Mouse (Mus musculus) embryonic facial prominence, embryonic 12.5 days (tissue): Measurements from ENCODE around the gene Myo1b. TPM values are rescaled to one million over a fixed set of nuclear protein-coding genes. Genes with fewer than 3 reads are reported as not detected.
A peak's percentile ranks its signal among the peaks of the same experiment; 100 is the strongest.

Experiments
- ATAC-seq: fragments of 200-750 bp; cut with Nextera tagmentation; 2 replicates; pipeline ENCODE4 v1.8.0; 2017; ENCODE audit not compliant: insufficient number of reproducible peaks, insufficient read depth, low FRiP score, low TSS enrichment
- H3K27ac ChIP-seq: fragments of 300-500 bp; sonication (generic); 2 replicates; pipeline ENCODE4 v1.5.1; 2016; ENCODE audit warnings: mild to moderate bottlenecking
- H3K27me3 ChIP-seq: fragments of 300-500 bp; sonication (generic); 2 replicates; pipeline ENCODE4 v1.6.1; 2016; ENCODE audit warnings: mild to moderate bottlenecking, moderate library complexity
- H3K36me3 ChIP-seq: fragments of 300-500 bp; sonication (generic); 2 replicates; pipeline ENCODE4 v1.6.1; 2016; ENCODE audit warnings: mild to moderate bottlenecking
- H3K4me1 ChIP-seq: fragments of 300-500 bp; sonication (generic); 2 replicates; pipeline ENCODE4 v1.6.1; 2016
- H3K4me2 ChIP-seq: fragments of 300-500 bp; sonication (generic); replicated peaks from 2 replicates; pipeline ENCODE4 v1.6.1; 2016; ENCODE audit warnings: mild to moderate bottlenecking, moderate library complexity
- H3K4me3 ChIP-seq: fragments of 300-500 bp; sonication (generic); 2 replicates; pipeline ENCODE4 v1.5.1; 2016; ENCODE audit warnings: mild to moderate bottlenecking
- H3K9ac ChIP-seq: fragments of 300-500 bp; sonication (generic); 2 replicates; pipeline ENCODE4 v1.6.1; 2016; ENCODE audit warnings: mild to moderate bottlenecking, moderate library complexity
- H3K9me3 ChIP-seq: fragments of 300-500 bp; sonication (generic); 2 replicates; pipeline ENCODE4 v1.6.1; 2016; ENCODE audit warnings: mild to moderate bottlenecking, moderate library complexity
- WGBS: fragments of 180-500 bp; shearing (Covaris S2); methylation state at CpG from one replicate; pipeline ENCODE4 v1.1.7; 2016; 5-methylcytosine and 5-hydroxymethylcytosine counted together
- polyA plus RNA-seq: library from polyadenylated mRNA; unstranded; fragments of >200 nt; fragmentation: Nextera tagmentation; extraction: Ambion mirVana; gene quantifications from 2 replicates; pipeline ENCODE4 v1.2.1, GENCODE M21; 2016

Myo1b gene
- 100 and 110 TPM in 2 replicates for polyA plus RNA-seq

GRCm38 (mm10) chr1:51915576-51916156 lies at the start of gene Myo1b:
Myo1b (minus strand) TSS chr1:51916071.
- peak within 1 kb of the TSS; percentile 59 for H3K4me2 ChIP-seq
- H3K36me3 ChIP-seq: 0 out of 2 replicates have a peak, but pooled peaks cover 3% of the 10 kb centered on the region
- peak within 1 kb of the TSS; percentile 83 for H3K4me3 ChIP-seq
- H3K4me1 ChIP-seq: peaks cover 25% of the 10 kb centered on the region
- peak within 1 kb of the TSS; percentile 94 for H3K9ac ChIP-seq
- WGBS: under 1% methylated on average over 62 of the region's 79 CpGs
- peak; percentile 73 for ATAC-seq
- peak within 1 kb of the TSS; percentile 93 for H3K27ac ChIP-seq
- H3K27me3 ChIP-seq: no peaks in the 10 kb centered on the region
- no peaks in the 10 kb centered on the region for H3K9me3 ChIP-seq

- Histone ChIP-seq H3K9ac (no peak overlapping the region), H3K4me1 (no peaks in the 10 kb centered on the region), H3K9me3 (no peaks in the 10 kb centered on the region), H3K4me3 (no peak overlapping the region), H3K27ac (no peak overlapping the region), H3K27me3 (no peaks in the 10 kb centered on the region), H3K4me2 (no peak overlapping the region), H3K36me3 (no peaks in the 10 kb centered on the region)
- no peak for ATAC-seq
- WGBS: 90% methylated on average over 2 of the region's 2 CpGs
These were observed 48.8 kb upstream of the Myo1b start for GRCm38 (mm10) chr1:51964647-51965046.

GRCm38 (mm10) chr1:51947116-51947515 lies 31.2 kb upstream of the Myo1b start:
- H3K36me3 ChIP-seq: no peaks in the 10 kb centered on the region
- H3K9ac ChIP-seq: no peak overlapping the region
- no peak overlapping the region for H3K4me3 ChIP-seq
- H3K27ac ChIP-seq: no peak overlapping the region
- WGBS: 84% methylated on average over 4 of the region's 4 CpGs
- H3K27me3 ChIP-seq: no peaks in the 10 kb centered on the region
- ATAC-seq: no peak
- no peaks in the 10 kb centered on the region for H3K4me1 ChIP-seq
- no peaks in the 10 kb centered on the region for H3K9me3 ChIP-seq
- H3K4me2 ChIP-seq: no peak overlapping the region

- no peaks in the 10 kb centered on the region for H3K36me3 ChIP-seq
- H3K4me2 ChIP-seq: no peak overlapping the region
- ATAC-seq: no peak
- no peaks in the 10 kb centered on the region for H3K9me3 ChIP-seq
- H3K4me3 ChIP-seq: no peak overlapping the region
- no peak overlapping the region for H3K27ac ChIP-seq
- no peaks in the 10 kb centered on the region for H3K4me1 ChIP-seq
- H3K27me3 ChIP-seq: no peaks in the 10 kb centered on the region
- H3K9ac ChIP-seq: no peak overlapping the region
- 41% methylated on average over 5 of the region's 5 CpGs for WGBS
These were observed 28.9 kb upstream of the Myo1b start for GRCm38 (mm10) chr1:51944755-51945154.

GRCm38 (mm10) chr1:51938357-51938756 lies 22.5 kb upstream of the Myo1b start:
- ATAC-seq: no peak
- no peaks in the 10 kb centered on the region for H3K27me3 ChIP-seq

GRCm38 (mm10) chr1:51935006-51935405 lies 19.1 kb upstream of the Myo1b start:
- Histone ChIP-seq H3K36me3 (no peaks in the 10 kb centered on the region), H3K9me3 (no peaks in the 10 kb centered on the region), H3K4me3 (no peak overlapping the region), H3K27ac (no peak overlapping the region), H3K9ac (no peak overlapping the region), H3K4me1 (no peaks in the 10 kb centered on the region), H3K4me2 (no peak overlapping the region), H3K27me3 (no peaks in the 10 kb centered on the region)
- 38% methylated on average over 2 of the region's 2 CpGs for WGBS
- ATAC-seq: no peak

More at GRCm38 (mm10) chr1:51938357-51938756, 22.5 kb upstream of the Myo1b start:
- H3K27ac ChIP-seq: no peak overlapping the region
- no peaks in the 10 kb centered on the region for H3K36me3 ChIP-seq
- no peak overlapping the region for H3K4me2 ChIP-seq
- 86% methylated on average over 7 of the region's 7 CpGs for WGBS
- H3K4me1 ChIP-seq: no peaks in the 10 kb centered on the region
- H3K9ac ChIP-seq: no peak overlapping the region
- H3K4me3 ChIP-seq: no peak overlapping the region
- no peaks in the 10 kb centered on the region for H3K9me3 ChIP-seq

GRCm38 (mm10) chr1:51934176-51934924 lies 18.5 kb upstream of the Myo1b start:
- ATAC-seq: no peak
- Histone ChIP-seq H3K9ac (no peak overlapping the region), H3K27ac (no peak overlapping the region), H3K4me2 (no peak overlapping the region), H3K4me3 (no peak overlapping the region), H3K27me3 (no peaks in the 10 kb centered on the region), H3K9me3 (no peaks in the 10 kb centered on the region), H3K36me3 (no peaks in the 10 kb centered on the region), H3K4me1 (no peaks in the 10 kb centered on the region)
- 76% methylated on average over 11 of the region's 11 CpGs for WGBS

- ATAC-seq: no peak
- Histone ChIP-seq H3K36me3 (no peaks in the 10 kb centered on the region), H3K27me3 (no peaks in the 10 kb centered on the region), H3K4me2 (no peak overlapping the region), H3K9ac (no peak overlapping the region), H3K9me3 (no peaks in the 10 kb centered on the region), H3K4me1 (no peaks in the 10 kb centered on the region), H3K4me3 (no peak overlapping the region), H3K27ac (no peak overlapping the region)
- WGBS: 76% methylated on average over 3 of the region's 3 CpGs
These were observed 17.0 kb upstream of the Myo1b start for GRCm38 (mm10) chr1:51932826-51933225.

GRCm38 (mm10) chr1:51931561-51931960 lies 15.7 kb upstream of the Myo1b start:
- Histone ChIP-seq H3K4me3 (no peak overlapping the region), H3K27ac (no peak overlapping the region), H3K4me2 (no peak overlapping the region), H3K9me3 (no peaks in the 10 kb centered on the region), H3K9ac (no peak overlapping the region), H3K27me3 (no peaks in the 10 kb centered on the region), H3K4me1 (no peaks in the 10 kb centered on the region), H3K36me3 (no peaks in the 10 kb centered on the region)
- 54% methylated on average over 7 of the region's 7 CpGs for WGBS
- no peak for ATAC-seq

- H3K27me3 ChIP-seq: no peaks in the 10 kb centered on the region
- no peak overlapping the region for H3K4me2 ChIP-seq
- no peaks in the 10 kb centered on the region for H3K4me1 ChIP-seq
- H3K27ac ChIP-seq: no peak overlapping the region
- H3K9ac ChIP-seq: no peak overlapping the region
- H3K4me3 ChIP-seq: no peak overlapping the region
- ATAC-seq: no peak
- WGBS: 69% methylated on average over 5 of the region's 5 CpGs
- H3K36me3 ChIP-seq: no peaks in the 10 kb centered on the region
- no peaks in the 10 kb centered on the region for H3K9me3 ChIP-seq
These were observed 14.7 kb upstream of the Myo1b start for GRCm38 (mm10) chr1:51930584-51930983.

- no peaks in the 10 kb centered on the region for H3K36me3 ChIP-seq
- ATAC-seq: no peak
- no peaks in the 10 kb centered on the region for H3K4me1 ChIP-seq
- H3K27me3 ChIP-seq: no peaks in the 10 kb centered on the region
- no peaks in the 10 kb centered on the region for H3K9me3 ChIP-seq
- H3K27ac ChIP-seq: no peak overlapping the region
- 77% methylated on average over 3 of the region's 3 CpGs for WGBS
- no peak overlapping the region for H3K4me2 ChIP-seq
- H3K9ac ChIP-seq: no peak overlapping the region
- no peak overlapping the region for H3K4me3 ChIP-seq
These were observed 13.7 kb upstream of the Myo1b start for GRCm38 (mm10) chr1:51929557-51929956.

GRCm38 (mm10) chr1:51922820-51923219 lies 6.9 kb upstream of the Myo1b start:
- no peak overlapping the region for H3K9ac ChIP-seq
- no peak for ATAC-seq
- no peaks in the 10 kb centered on the region for H3K27me3 ChIP-seq
- H3K9me3 ChIP-seq: no peaks in the 10 kb centered on the region
- no peaks in the 10 kb centered on the region for H3K36me3 ChIP-seq
- H3K4me1 ChIP-seq: 0 out of 2 replicates have a peak, but pooled peaks cover 3% of the 10 kb centered on the region
- no peak overlapping the region for H3K4me3 ChIP-seq
- H3K27ac ChIP-seq: no peak overlapping the region
- WGBS: 11% methylated on average over 12 of the region's 12 CpGs
- peak overlapping the region; percentile 35 for H3K4me2 ChIP-seq
